Mouse (Mus musculus): ENCODE results near the gene Cmss1.

DNA sequence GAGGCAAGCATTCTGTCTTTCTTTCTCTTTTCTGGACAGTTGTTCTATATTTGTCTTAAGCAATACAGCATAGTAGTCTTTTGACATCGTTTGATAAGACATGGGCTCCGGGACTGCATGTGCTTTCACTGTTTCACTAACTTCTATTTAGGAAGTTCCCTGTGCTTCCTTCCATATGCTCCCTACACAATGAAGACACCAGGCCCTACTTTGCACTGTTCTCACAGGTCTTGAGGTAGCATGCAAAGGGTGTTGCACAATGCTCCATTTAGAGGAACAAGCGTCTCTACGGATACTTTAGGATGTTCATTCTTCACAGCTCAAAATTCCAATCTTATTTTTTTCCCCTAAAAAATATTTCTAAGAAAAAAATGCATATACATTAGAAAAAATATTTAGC lies 101.9 kb downstream of the Cmss1 start:
- TF ChIP-seq CTCF (IDR thresholded peaks at IDR 0.05; ENCODE audit: extremely low read depth, insufficient read depth, insufficient read length, insufficient replicate concordance) (no peak), POLR2A (IDR thresholded peaks at IDR 0.05; ENCODE audit: low read depth, low read length) (no peak)
